Mouse (Mus musculus) embryo, embryonic 11 days (tissue): Measurements from ENCODE around the gene Syp.

Experiments used
- DNase-seq: peaks from one replicate; pipeline ENCODE4 v3.0.0-alpha.2; 2015

The Syp gene

GRCm38 (mm10) chrX:7664791-7665190, 26.5 kb downstream of the Syp start:
- DNase-seq, result no peak

GRCm38 (mm10) chrX:7665739-7666502, 27.6 kb downstream of the Syp start:
- no peak for DNase-seq

GRCm38 (mm10) chrX:7670390-7670881, 32.2 kb downstream of the Syp start:
- peak; percentile 60 for DNase-seq

GRCm38 (mm10) chrX:7670921-7671623, 32.8 kb downstream of the Syp start, which contains the start of gene Plp2:
Gene Plp2, minus strand, starts transcription at chrX:7671390.
- DNase-seq, result peak; percentile 43

GRCm38 (mm10) chrX:7672739-7673138, 34.5 kb downstream of the Syp start:
- DNase-seq, result no peak

GRCm38 (mm10) chrX:7673578-7674281, 35.5 kb downstream of the Syp start:
- peak; percentile 34 for DNase-seq

GRCm38 (mm10) chrX:7674284-7675000, 36.2 kb downstream of the Syp start:
- DNase-seq, result peak; percentile 35

- DNase-seq, result no peak
Measured at GRCm38 (mm10) chrX:7675001-7675380, 36.7 kb downstream of the Syp start.

GRCm38 (mm10) chrX:7678986-7679385, 40.7 kb downstream of the Syp start:
- DNase-seq, result no peak

- peak; percentile 93 for DNase-seq
Measured at GRCm38 (mm10) chrX:7679405-7680056, 41.3 kb downstream of the Syp start.

- no peak for DNase-seq
Measured at GRCm38 (mm10) chrX:7680057-7680412, 41.8 kb downstream of the Syp start.

GRCm38 (mm10) chrX:7680864-7681263, 42.6 kb downstream of the Syp start, which contains the start of gene Magix:
Gene Magix, minus strand, starts transcription at chrX:7681251.
- no peak for DNase-seq

- no peak for DNase-seq
Measured at GRCm38 (mm10) chrX:7688321-7688720, 50.0 kb downstream of the Syp start.

GRCm38 (mm10) chrX:7690486-7690885, 52.2 kb downstream of the Syp start:
- DNase-seq, result no peak

- DNase-seq, result no peak
Measured at GRCm38 (mm10) chrX:7692862-7693261, 54.6 kb downstream of the Syp start.

- no peak for DNase-seq
Measured at GRCm38 (mm10) chrX:7696520-7696919, 58.2 kb downstream of the Syp start.

GRCm38 (mm10) chrX:7696954-7697381, 58.7 kb downstream of the Syp start, which contains the start of gene Gpkow:
Gene Gpkow, plus strand, starts transcription at chrX:7697131.
- peak; percentile 92 for DNase-seq
